12 mouse cellular contexts compared by ENCODE assay signal in genomic region chr1:82571758-82572157, GRCm38 (mm10). TPM values are rescaled to one million over a fixed set of nuclear protein-coding genes. Genes with fewer than 3 reads are reported as not detected.
DNase-seq lines count a peak whose midpoint lies in the region; ATAC-seq and TF ChIP-seq lines count a peak whose summit lies in the region.
"Had no signal": no experiment of that assay in that cellular context is flagged by ENCODE, and none has a peak within 500 bp of the region (broad histone marks: within the 10 kb centered on the region; RNA-seq: fewer than 3 reads in every experiment).

No protein-coding gene starts in this region.

- H3K36me3 ChIP-seq in kidney, embryonic 15.5 days, result no peaks in the 10 kb centered on the region
- H3K36me3 ChIP-seq in G1E (replicated peaks), result no peaks in the 10 kb centered on the region

- H3K4me3 ChIP-seq in kidney, embryonic 15.5 days (replicated peaks), result no peak overlapping the region
- H3K4me3 ChIP-seq in G1E (ENCODE audit: low read depth, low read length), result no peak overlapping the region

- no peaks in the 10 kb centered on the region for H3K27me3 ChIP-seq in kidney, embryonic 15.5 days
- H3K27me3 ChIP-seq in G1E (ENCODE audit: insufficient read depth, low read length), result 0 out of 2 replicates have a peak, but pooled peaks cover 2% of the 10 kb centered on the region

- DNase-seq in adrenal gland, postnatal 10 days, result peak; percentile 19
- no peak for DNase-seq in adrenal gland, adult 18-20 months (ENCODE audit: low spot score in 2 of 2)
- peak; percentile 68 for DNase-seq in kidney, adult 9 months
- no peak for DNase-seq in G1E (ENCODE audit: low spot score)
- peak; percentile 9 for DNase-seq in induced T-regulatory cell, adult 2 months (ENCODE audit: low read depth)
- no peak for DNase-seq in gastrocnemius, postnatal 25 days
- DNase-seq: B cell, adult 2 months; left cerebral cortex, postnatal 4 days had no signal

- 71% methylated on average over 1 of the region's 1 CpGs for WGBS in kidney, embryonic 15.5 days

- TF ChIP-seq CTCF in G1E (IDR thresholded peaks at IDR 0.05; ENCODE audit: low read depth, low read length), result peak; percentile 38

- H3K4me2 ChIP-seq in kidney, embryonic 15.5 days, result no peak overlapping the region

- no peaks in the 10 kb centered on the region for H3K4me1 ChIP-seq in kidney, embryonic 15.5 days
- H3K4me1 ChIP-seq in G1E (ENCODE audit: insufficient read depth, low read depth, low read length), result peaks cover 4% of the 10 kb centered on the region; the same call in 1 of the 2 replicates

- ATAC-seq in kidney, embryonic 15.5 days (replicated peaks; ENCODE audit: low FRiP score), result no peak
- no peak for ATAC-seq in G1E (ENCODE audit: extremely low read depth, insufficient number of reproducible peaks, low FRiP score, poor library complexity, severe bottlenecking)
- no peak for ATAC-seq in frontal cortex, adult (ENCODE audit: low TSS enrichment)
- ATAC-seq: inflammation-experienced regulatory T-cells, adult 6 months had no signal

- no peaks in the 10 kb centered on the region for H3K9me3 ChIP-seq in kidney, embryonic 15.5 days (replicated peaks)
- H3K9me3 ChIP-seq in G1E (replicated peaks), result no peaks in the 10 kb centered on the region

- no peak overlapping the region for H3K9ac ChIP-seq in kidney, embryonic 15.5 days

- no peak overlapping the region for H3K27ac ChIP-seq in kidney, embryonic 15.5 days

RNA-seq across cellular contexts. Expression of gene Col4a4, which starts 14.9 kb away (rescaled TPM):
- total RNA-seq in adrenal gland, postnatal 10 days (2021), result 1 to 10 TPM; 6.9 to 7.0 TPM
- total RNA-seq in adrenal gland, adult 18-20 months (2021), result 1 to 10 TPM; 4.2 to 5.0 TPM
- 3.4 and 3.8 TPM in 2 replicates for polyA plus RNA-seq in kidney, embryonic 15.5 days (2015; fragmentation: Nextera tagmentation; extraction: Ambion mirVana)
- not detected in 2 replicates for total RNA-seq in G1E (2014; fragmentation: Nextera tagmentation)
- under 0.01 and 0.27 TPM in 2 replicates for total RNA-seq in G1E (2017)
- not detected in 2 replicates for polyA plus RNA-seq in G1E (2012)
- 1 to 10 TPM; 1.6 to 1.7 TPM for total RNA-seq in gastrocnemius, postnatal 25 days (2021)
- total RNA-seq: neutrophil, adult 5-6 weeks had no signal

RNA-seq across cellular contexts. Expression of gene Col4a3, which starts 15.0 kb away (rescaled TPM):
- 1 to 10 TPM; 2.0 to 2.1 TPM for total RNA-seq in adrenal gland, postnatal 10 days (2021)
- total RNA-seq in adrenal gland, adult 18-20 months (2021), result 1 to 10 TPM; 1.5 to 2.3 TPM
- 2.6 and 2.8 TPM in 2 replicates for polyA plus RNA-seq in kidney, embryonic 15.5 days (2015; fragmentation: Nextera tagmentation; extraction: Ambion mirVana)
- total RNA-seq in G1E (2014; fragmentation: Nextera tagmentation) (20.7 and 21.2 TPM in 2 replicates), G1E (2017) (5.3 and 6.1 TPM in 2 replicates)
- polyA plus RNA-seq in G1E (2012), result 6.4 and 6.6 TPM in 2 replicates
- total RNA-seq in gastrocnemius, postnatal 25 days (2021), result 1 to 10 TPM; 1.0 to 1.3 TPM
- total RNA-seq: neutrophil, adult 5-6 weeks had no signal

Comparison
In these comparisons a context has a peak if more than half of its experiments do, and no peak if none do; other contexts are left out.
1. DNase-seq: peak in adrenal gland, postnatal 10 days (single experiment), kidney, adult 9 months (single experiment) and induced T-regulatory cell, adult 2 months (single experiment); none in adrenal gland, adult 18-20 months (0 of 2), G1E (single experiment) and gastrocnemius, postnatal 25 days (single experiment).